Mouse (Mus musculus): Measurements from ENCODE around the gene Suclg2.

Suclg2 gene

GRCm38 (mm10) chr6:95552339-95552950 lies 166.2 kb downstream of the Suclg2 start:
- no peak for DNase-seq (ENCODE audit: low spot score)

DNA sequence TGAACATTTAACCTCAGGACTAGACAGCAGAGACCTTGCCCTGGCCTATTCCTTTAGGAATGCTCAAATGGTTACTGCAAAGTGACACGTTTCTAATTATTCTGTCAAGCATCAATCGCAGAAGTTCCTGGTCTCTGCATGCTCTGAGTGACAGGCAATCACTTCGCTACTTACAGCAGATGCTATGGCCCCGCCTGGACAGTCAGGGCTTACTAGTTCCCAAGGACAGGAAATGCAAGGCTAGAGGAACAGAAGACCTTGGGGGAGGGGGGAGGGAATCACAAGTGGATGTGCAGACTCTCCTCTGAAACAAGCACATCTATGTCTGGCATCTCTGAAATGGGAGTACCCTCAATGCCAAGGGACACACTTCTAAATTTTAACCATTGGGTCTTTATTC lies 167.6 kb downstream of the Suclg2 start:
- DNase-seq (ENCODE audit: low spot score) = no peak

DNA sequence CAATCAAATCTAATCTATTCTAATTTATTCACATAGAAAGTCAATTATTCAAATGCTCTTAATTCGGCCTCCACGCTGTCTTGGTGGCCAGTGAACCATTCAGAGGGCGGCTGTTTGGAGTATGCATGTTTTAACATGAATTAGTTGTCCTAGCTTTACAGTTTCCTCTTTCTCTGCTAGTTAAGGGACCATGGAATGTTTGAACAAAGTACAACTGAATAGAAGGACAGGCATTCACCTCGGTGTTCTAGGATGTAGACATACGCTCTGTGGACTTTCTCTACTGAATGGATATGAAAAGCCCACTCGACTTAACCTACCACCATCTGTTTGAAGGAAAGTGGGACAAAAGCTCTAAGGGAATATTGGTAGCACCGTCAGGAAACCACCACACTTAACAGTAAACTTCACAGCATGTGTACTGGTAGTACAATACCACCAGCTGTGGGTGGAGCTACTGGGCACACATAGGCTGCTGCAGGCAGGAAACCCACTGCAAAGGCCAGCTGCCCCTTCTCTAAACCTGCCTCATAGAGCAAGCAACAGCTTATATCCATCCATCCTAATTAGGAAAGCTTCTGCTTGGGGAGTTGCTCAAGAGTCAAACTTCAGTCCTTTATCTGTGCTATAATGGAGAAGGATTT lies 172.3 kb downstream of the Suclg2 start:
- DNase-seq (ENCODE audit: low spot score) = no peak

GRCm38 (mm10) chr6:95545714-95546113 lies 172.9 kb downstream of the Suclg2 start:
- DNase-seq (ENCODE audit: low spot score) = no peak

GRCm38 (mm10) chr6:95545296-95545695 lies 173.3 kb downstream of the Suclg2 start:
- no peak for DNase-seq (ENCODE audit: low spot score)

GRCm38 (mm10) chr6:95535191-95535590 lies 183.4 kb downstream of the Suclg2 start:
- no peak for DNase-seq (ENCODE audit: low spot score)

GRCm38 (mm10) chr6:95519846-95520245 lies 198.8 kb downstream of the Suclg2 start:
- DNase-seq (ENCODE audit: low spot score) = no peak

- no peak for DNase-seq (ENCODE audit: low spot score)
Observed at GRCm38 (mm10) chr6:95518406-95518805, 200.2 kb downstream of the Suclg2 start.

DNA sequence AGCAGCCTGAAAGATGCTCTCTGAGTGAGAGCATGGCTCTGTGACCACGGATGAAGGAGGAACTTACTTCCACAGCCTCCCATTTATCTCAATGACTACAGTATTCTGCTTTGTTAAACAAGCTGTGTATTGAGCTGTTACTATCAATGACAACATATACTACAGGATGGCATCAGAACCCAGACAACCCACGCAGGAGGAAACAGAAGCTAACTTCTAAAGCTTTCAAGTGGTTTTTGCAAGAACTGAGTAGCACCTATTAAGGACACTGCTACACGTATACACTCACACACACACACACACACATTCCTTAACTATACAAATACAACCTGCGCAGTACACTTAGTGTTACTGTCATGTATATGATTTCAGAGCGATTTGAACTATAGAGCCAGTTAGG lies 202.9 kb downstream of the Suclg2 start:
- no peak for DNase-seq (ENCODE audit: low spot score)

DNA sequence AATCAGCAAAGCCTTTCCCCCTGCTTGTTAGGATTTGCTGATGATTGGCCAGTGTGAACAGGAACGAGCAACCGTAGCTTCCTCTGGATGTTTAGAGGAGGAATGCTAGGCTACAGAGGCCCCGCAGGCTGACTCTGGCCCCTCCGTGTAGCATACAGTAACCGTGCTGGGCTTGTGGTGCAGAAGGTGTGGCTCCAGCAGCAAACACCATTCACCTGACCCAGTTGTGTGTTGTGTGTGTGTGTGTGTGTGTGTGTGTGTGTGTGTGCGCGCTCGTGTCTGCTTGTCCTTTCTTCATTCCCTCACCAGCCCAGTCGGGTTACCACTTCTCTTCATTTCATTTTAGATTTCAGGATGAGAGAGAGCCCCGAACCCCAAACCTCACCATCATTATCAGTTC lies 203.9 kb downstream of the Suclg2 start:
- no peak for DNase-seq (ENCODE audit: low spot score)

DNA sequence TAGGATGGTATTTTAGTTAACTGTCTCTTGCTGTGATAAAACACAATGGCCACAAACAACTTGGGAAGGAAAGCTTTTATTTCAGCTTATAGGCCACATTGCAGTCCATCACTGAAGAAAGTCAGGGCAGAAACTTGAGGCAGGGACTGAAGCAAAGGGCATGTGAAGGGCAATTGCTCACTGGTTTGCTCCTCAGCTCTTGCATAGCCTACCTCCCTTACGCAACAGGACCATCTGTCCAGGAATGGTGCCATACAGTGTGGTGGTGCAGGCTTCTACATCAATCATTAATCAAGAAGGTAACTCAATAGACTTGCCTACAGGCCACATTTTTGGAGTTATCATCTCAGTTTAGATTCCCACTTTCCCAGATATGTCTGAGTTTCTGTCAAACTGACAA lies 206.9 kb downstream of the Suclg2 start:
- no peak for DNase-seq (ENCODE audit: low spot score)

GRCm38 (mm10) chr6:95500771-95501170 lies 217.8 kb downstream of the Suclg2 start:
- no peak for DNase-seq (ENCODE audit: low spot score)

- no peak for DNase-seq (ENCODE audit: low spot score)
Observed at GRCm38 (mm10) chr6:95499639-95500038, 219.0 kb downstream of the Suclg2 start.

DNA sequence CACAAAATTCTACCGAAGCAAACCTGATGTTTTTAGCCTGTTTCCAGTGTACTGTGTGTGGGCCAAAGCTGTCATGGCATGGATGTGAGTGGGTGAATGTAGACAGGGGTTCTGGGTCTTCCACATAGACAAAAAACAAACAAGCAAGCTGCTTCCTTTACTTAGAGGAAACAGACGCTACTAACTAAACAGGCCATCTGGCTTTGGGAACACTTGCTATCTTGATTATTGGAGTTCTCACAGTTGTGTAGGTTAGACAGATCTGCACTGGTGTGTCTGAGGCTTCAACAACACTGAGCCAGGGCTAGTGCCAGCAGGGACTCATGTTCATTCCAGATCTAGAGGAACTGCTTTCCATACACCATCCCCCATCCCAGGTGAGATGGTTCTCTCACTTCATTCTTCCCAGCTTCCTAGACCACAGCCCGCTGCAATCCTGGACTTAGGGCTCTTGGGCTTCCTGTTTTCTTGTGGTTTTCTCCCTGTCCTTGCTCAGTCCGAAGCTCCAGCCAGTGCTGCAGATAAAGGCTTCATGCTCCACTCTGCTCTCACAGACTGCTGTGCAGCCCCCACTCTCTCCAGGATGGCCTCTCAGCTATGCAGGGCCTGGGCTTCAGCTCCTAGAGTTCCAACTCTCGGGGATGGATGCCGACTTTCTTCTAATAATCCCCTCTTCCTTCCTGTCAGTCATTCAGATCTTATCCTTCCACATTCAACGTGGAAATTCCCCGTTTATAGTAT lies 226.2 kb downstream of the Suclg2 start:
- no peak for DNase-seq (ENCODE audit: low spot score)

DNA sequence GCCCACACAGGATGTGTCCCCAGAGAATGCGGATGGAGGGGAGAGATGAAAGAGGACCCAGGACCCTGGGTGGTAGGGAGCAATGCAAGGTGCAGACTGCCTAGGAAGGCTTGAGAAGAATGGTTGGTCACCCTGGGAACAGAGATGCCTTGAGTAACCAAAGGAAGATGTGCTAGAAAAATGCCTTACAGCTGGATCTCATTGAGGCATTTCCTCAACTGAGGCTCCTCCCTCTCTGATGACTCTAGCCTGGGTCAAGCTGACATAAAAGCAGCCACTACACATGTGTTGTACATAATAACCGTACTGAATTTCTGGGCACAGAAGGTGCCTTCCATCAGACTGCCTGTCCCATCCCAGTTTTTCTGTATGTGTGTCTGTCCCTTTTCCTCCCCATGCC lies 227.6 kb downstream of the Suclg2 start:
- DNase-seq (ENCODE audit: low spot score) = no peak

GRCm38 (mm10) chr6:95485791-95486190 lies 232.8 kb downstream of the Suclg2 start:
- no peak for DNase-seq (ENCODE audit: low spot score)

DNA sequence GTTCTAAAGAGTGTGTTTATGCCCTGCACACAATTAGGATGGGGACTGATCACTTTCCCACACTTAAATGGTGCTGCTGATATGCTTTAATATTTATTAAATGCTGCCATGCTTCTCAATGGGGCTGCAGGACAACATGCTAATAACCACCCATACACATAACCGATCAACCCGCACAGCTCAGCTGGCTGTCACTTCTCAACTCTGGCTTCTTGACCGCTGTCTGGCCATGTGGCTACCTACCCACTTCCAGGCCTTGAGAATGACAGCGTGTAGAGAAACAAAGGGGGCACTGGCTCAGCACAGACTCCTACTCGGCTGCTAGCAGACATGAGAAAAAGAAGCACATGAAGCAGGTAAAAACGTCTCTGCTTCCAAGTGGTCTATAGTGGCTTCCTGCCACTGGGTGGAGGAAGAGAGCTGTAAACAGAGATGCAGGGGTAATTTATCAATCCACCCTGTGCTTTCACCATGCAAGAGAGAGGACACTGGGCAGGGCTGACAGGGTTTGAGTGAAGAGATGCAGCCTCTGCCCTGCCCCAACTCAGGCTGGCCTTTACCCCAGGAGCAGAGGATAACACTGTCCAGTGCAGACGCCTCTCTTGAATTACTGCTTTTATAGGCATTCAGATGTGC lies 234.3 kb downstream of the Suclg2 start:
- no peak for DNase-seq (ENCODE audit: low spot score)

DNA sequence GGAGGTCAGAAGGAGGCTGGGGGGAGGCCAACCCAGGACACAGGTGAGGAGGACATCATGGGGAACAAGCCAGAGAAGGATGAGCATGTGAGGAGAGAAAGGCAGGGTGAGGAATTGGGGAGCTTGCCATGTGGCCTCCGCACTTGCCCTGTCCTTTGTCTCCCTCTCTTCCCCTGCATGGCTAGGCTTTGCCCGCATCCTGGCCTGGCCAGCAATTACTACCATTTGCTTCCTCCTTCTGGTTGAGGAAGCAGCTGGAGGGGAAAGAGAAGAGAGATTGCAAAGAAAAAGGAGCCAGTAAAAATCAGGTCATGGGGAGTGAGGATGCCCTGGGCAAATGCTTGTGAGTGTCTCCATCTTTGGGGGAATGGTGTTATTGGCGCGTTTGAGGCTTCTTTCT lies 234.9 kb downstream of the Suclg2 start:
- no peak for DNase-seq (ENCODE audit: low spot score)

DNA sequence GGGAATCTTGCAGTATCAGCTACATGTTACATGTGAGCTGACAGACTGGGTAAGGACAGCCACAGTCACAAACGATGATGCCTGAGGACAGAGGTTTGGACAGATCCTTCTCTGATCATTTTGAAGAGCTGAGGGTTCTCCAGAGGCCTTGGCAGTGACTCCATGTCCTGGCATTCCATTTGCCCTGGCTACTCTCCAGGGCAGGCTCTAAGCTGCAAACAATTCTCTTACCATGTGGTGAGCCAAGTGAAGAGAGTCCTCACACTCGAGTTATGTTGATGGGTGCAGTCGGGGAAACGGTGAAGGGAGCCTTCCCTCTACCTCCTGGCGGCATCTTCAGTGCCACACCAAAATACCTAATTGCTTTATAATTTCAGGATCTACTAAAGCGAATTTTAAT lies 235.5 kb downstream of the Suclg2 start:
- DNase-seq (ENCODE audit: low spot score) = no peak

DNA sequence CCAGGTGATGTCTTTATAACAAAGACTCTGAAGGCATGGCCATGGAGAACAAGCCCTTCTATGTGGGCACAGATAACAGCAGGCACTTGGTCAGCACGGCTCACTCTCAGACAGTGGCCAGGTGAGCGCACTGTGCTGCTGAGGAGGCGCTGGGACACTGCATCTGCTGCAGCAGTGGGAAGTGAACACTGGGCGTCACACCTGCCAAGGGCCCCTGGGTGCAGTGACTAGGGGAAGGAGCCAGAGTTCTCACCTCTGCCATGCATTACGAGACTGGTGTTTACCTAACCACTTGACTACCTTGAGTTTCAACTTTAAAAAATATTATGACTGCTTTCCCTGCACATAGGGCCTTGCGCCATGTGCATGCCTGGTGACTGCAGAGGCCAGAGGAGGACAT lies 238.8 kb downstream of the Suclg2 start:
- DNase-seq (ENCODE audit: low spot score) = no peak

- no peak for DNase-seq (ENCODE audit: low spot score)
Observed at GRCm38 (mm10) chr6:95469521-95469920, 249.1 kb downstream of the Suclg2 start.

DNA sequence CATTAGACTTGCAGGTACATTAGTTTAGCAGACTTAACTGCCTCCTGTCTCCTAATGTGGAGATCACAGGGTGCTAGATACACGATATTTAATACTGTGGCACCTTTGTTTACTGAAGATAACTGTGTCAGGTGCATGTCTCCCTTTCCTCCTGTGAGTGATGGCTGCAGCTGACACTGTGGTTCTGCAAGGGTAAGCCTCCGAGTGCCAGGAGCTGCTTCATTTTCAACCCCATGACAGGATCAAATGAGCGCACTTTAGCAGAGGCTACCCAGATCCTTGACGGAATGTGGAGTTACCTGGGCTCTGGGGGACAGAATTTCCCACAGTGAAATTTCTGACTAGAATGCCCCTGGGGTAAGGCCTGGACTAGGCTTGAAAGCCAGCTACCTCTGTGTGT lies 253.3 kb downstream of the Suclg2 start:
- no peak for DNase-seq (ENCODE audit: low spot score)

- no peak for DNase-seq (ENCODE audit: low spot score)
Observed at GRCm38 (mm10) chr6:95459372-95459771, 259.2 kb downstream of the Suclg2 start.
